Comparison of ENCODE assay signal across 9 mouse cellular contexts in genomic region chr1:43474535-43475409, GRCm38 (mm10). TPM values are rescaled to one million over a fixed set of nuclear protein-coding genes. Genes with fewer than 3 reads are reported as not detected.
DNase-seq lines count a peak whose midpoint lies in the region; ATAC-seq and TF ChIP-seq lines count a peak whose summit lies in the region.
"Had no signal": no experiment of that assay in that cellular context is flagged by ENCODE, and none has a peak within 500 bp of the region (broad histone marks: within the 10 kb centered on the region; RNA-seq: fewer than 3 reads in every experiment).

No protein-coding gene starts in this region.

- H3K4me1 ChIP-seq in midbrain, embryonic 13.5 days (replicated peaks): peaks cover 27% of the 10 kb centered on the region
- H3K4me1 ChIP-seq in midbrain, embryonic 11.5 days (ENCODE audit: control insufficient read depth, insufficient read depth, low read length): no peaks in the 10 kb centered on the region
- peaks cover 37% of the 10 kb centered on the region for H3K4me1 ChIP-seq in intestine, embryonic 16.5 days (ENCODE audit: control insufficient read depth, insufficient read depth, low read length)
- peaks cover 19% of the 10 kb centered on the region; the same call in 1 of the 2 replicates for H3K4me1 ChIP-seq in lung, postnatal 0 days (ENCODE audit: insufficient read depth, low read depth, low read length)

- no peaks in the 10 kb centered on the region for H3K27me3 ChIP-seq in midbrain, embryonic 13.5 days
- H3K27me3 ChIP-seq in midbrain, embryonic 11.5 days (ENCODE audit: control insufficient read depth, insufficient read depth, low read length): no peaks in the 10 kb centered on the region
- no peaks in the 10 kb centered on the region for H3K27me3 ChIP-seq in intestine, embryonic 16.5 days (replicated peaks; ENCODE audit: control insufficient read depth, insufficient read depth, low read length)
- H3K27me3 ChIP-seq in lung, postnatal 0 days (replicated peaks; ENCODE audit: insufficient read depth, low read length): no peaks in the 10 kb centered on the region
- H3K27me3 ChIP-seq: midbrain, embryonic 12.5 days had no signal

- DNase-seq in midbrain, embryonic 11.5 days (ENCODE audit: low spot score, missing footprints): no peak
- DNase-seq in brain, adult 2 months (ENCODE audit: low read depth, low spot score): peak; percentile 23
- peak; percentile 67 for DNase-seq in lung, postnatal 0 days (ENCODE audit: low spot score)
- DNase-seq in layer of hippocampus, adult 18-20 months (ENCODE audit: low spot score in 2 of 2): no peak
- DNase-seq in left cerebral cortex, adult 11 months (ENCODE audit: low spot score): no peak

- peak; percentile 48; the same call in 1 of the 2 replicates for ATAC-seq in midbrain, embryonic 13.5 days
- ATAC-seq in midbrain, embryonic 11.5 days (ENCODE audit: low FRiP score): no peak
- ATAC-seq in granulocyte monocyte progenitor cell, adult 5-6 weeks (replicated peaks; ENCODE audit: poor library complexity, severe bottlenecking): peak; percentile 30
- no peak for ATAC-seq in intestine, embryonic 16.5 days
- ATAC-seq in lung, postnatal 0 days: peak; percentile 7; the same call in 1 of the 2 replicates

- no peak for TF ChIP-seq CTCF in lung, postnatal 0 days (IDR thresholded peaks at IDR 0.05)

- no peak overlapping the region for H3K4me3 ChIP-seq in midbrain, embryonic 13.5 days (replicated peaks)
- no peak overlapping the region for H3K4me3 ChIP-seq in midbrain, embryonic 11.5 days (ENCODE audit: low read depth, low read length)
- no peak overlapping the region for H3K4me3 ChIP-seq in intestine, embryonic 16.5 days (ENCODE audit: low read length)
- no peak overlapping the region for H3K4me3 ChIP-seq in lung, postnatal 0 days (ENCODE audit: low read depth, low read length)
- H3K4me3 ChIP-seq: midbrain, embryonic 12.5 days had no signal

- H3K9ac ChIP-seq in midbrain, embryonic 13.5 days (replicated peaks): no peak overlapping the region
- H3K9ac ChIP-seq in midbrain, embryonic 11.5 days (ENCODE audit: low read length): no peak overlapping the region
- peak overlapping the region; percentile 21 for H3K9ac ChIP-seq in intestine, embryonic 16.5 days (ENCODE audit: low read depth, low read length)
- no peak overlapping the region for H3K9ac ChIP-seq in lung, postnatal 0 days (replicated peaks; ENCODE audit: low read depth)
- H3K9ac ChIP-seq: midbrain, embryonic 12.5 days had no signal

- no peaks in the 10 kb centered on the region for H3K9me3 ChIP-seq in midbrain, embryonic 13.5 days
- no peaks in the 10 kb centered on the region for H3K9me3 ChIP-seq in midbrain, embryonic 11.5 days (ENCODE audit: control insufficient read depth, low read length)
- no peaks in the 10 kb centered on the region for H3K9me3 ChIP-seq in intestine, embryonic 16.5 days (ENCODE audit: control insufficient read depth, low read length)
- no peaks in the 10 kb centered on the region for H3K9me3 ChIP-seq in lung, postnatal 0 days (ENCODE audit: low read length)
- H3K9me3 ChIP-seq: midbrain, embryonic 12.5 days had no signal

- no peak overlapping the region for H3K4me2 ChIP-seq in midbrain, embryonic 13.5 days (replicated peaks)
- no peak overlapping the region for H3K4me2 ChIP-seq in midbrain, embryonic 11.5 days
- H3K4me2 ChIP-seq in intestine, embryonic 16.5 days (ENCODE audit: low read depth, low read length): no peak overlapping the region
- no peak overlapping the region for H3K4me2 ChIP-seq in lung, postnatal 0 days (replicated peaks; ENCODE audit: low read depth, low read length)
- H3K4me2 ChIP-seq: midbrain, embryonic 12.5 days had no signal

- 80% methylated on average over 6 of the region's 6 CpGs for WGBS in midbrain, embryonic 13.5 days
- 89% methylated on average over 6 of the region's 6 CpGs for WGBS in midbrain, embryonic 11.5 days
- WGBS in intestine, embryonic 16.5 days: 55% methylated on average over 6 of the region's 6 CpGs
- WGBS in lung, postnatal 0 days: 58% methylated on average over 6 of the region's 6 CpGs

- no peak for TF ChIP-seq EP300 in lung, postnatal 0 days (IDR thresholded peaks at IDR 0.05)

- no peaks in the 10 kb centered on the region for H3K36me3 ChIP-seq in midbrain, embryonic 13.5 days
- no peaks in the 10 kb centered on the region for H3K36me3 ChIP-seq in midbrain, embryonic 11.5 days (ENCODE audit: control insufficient read depth, insufficient read depth, low read length)
- no peaks in the 10 kb centered on the region for H3K36me3 ChIP-seq in intestine, embryonic 16.5 days (ENCODE audit: control insufficient read depth, insufficient read depth, low read length)
- H3K36me3 ChIP-seq in lung, postnatal 0 days (ENCODE audit: insufficient read depth, low read length): no peaks in the 10 kb centered on the region
- H3K36me3 ChIP-seq: midbrain, embryonic 12.5 days had no signal

- H3K27ac ChIP-seq in midbrain, embryonic 13.5 days: no peak overlapping the region; the same call in 1 of the 2 replicates
- no peak overlapping the region for H3K27ac ChIP-seq in midbrain, embryonic 11.5 days (ENCODE audit: low read depth, low read length)
- H3K27ac ChIP-seq in intestine, embryonic 16.5 days (ENCODE audit: low read length): peak overlapping the region; percentile 53
- H3K27ac ChIP-seq in lung, postnatal 0 days (ENCODE audit: low read length): 0 out of 2 replicates have a peak overlapping the region, but pooled peaks have one; percentile 26
- H3K27ac ChIP-seq: midbrain, embryonic 12.5 days had no signal

RNA-seq across cellular contexts. Expression of gene Nck2, which starts 30.4 kb away (rescaled TPM):
- polyA plus RNA-seq in midbrain, embryonic 13.5 days (2015; fragmentation: Nextera tagmentation; extraction: Ambion mirVana): 31.8 and 35.4 TPM in 2 replicates
- polyA plus RNA-seq in midbrain, embryonic 11.5 days (2014; fragmentation: Nextera tagmentation; extraction: Ambion mirVana): 30.2 and 33.6 TPM in 2 replicates
- 14.8 and 23.3 TPM in 2 replicates for total RNA-seq in granulocyte monocyte progenitor cell, adult 5-6 weeks (2014; fragmentation: Nextera tagmentation)
- total RNA-seq in granulocyte monocyte progenitor cell, adult 5-6 weeks (2017): 11.9 and 13.1 TPM in 2 replicates
- 21.5 and 25.2 TPM in 2 replicates for polyA plus RNA-seq in intestine, embryonic 16.5 days (2015; fragmentation: Nextera tagmentation; extraction: Ambion mirVana)
- 34.0 and 37.9 TPM in 2 replicates for polyA plus RNA-seq in lung, postnatal 0 days (2015; fragmentation: Nextera tagmentation; extraction: Ambion mirVana)
- 10 to 100 TPM; 48.9 to 54.9 TPM for total RNA-seq in layer of hippocampus, adult 18-20 months (2021)

Comparison
In these comparisons a context has a peak if more than half of its experiments do, and no peak if none do; other contexts are left out.
1. ATAC-seq: peak in midbrain, embryonic 13.5 days (single experiment), granulocyte monocyte progenitor cell, adult 5-6 weeks (single experiment) and lung, postnatal 0 days (single experiment); none in midbrain, embryonic 11.5 days (single experiment) and intestine, embryonic 16.5 days (single experiment).
2. H3K27ac ChIP-seq: peak in intestine, embryonic 16.5 days (single experiment) and lung, postnatal 0 days (single experiment); none in midbrain, embryonic 13.5 days (single experiment) and midbrain, embryonic 11.5 days (single experiment).
3. DNase-seq: peak in brain, adult 2 months (single experiment) and lung, postnatal 0 days (single experiment); none in midbrain, embryonic 11.5 days (single experiment), layer of hippocampus, adult 18-20 months (0 of 2) and left cerebral cortex, adult 11 months (single experiment).